Mouse (Mus musculus) forebrain, embryonic 13.5 days (tissue): ENCODE measurements around the gene Rps15. TPM values are rescaled to one million over a fixed set of nuclear protein-coding genes. Genes with fewer than 3 reads are reported as not detected.

ENCODE experiments used
- ATAC-seq: fragments of 200-750 bp; cut with Nextera tagmentation; 2 replicates; pipeline ENCODE4 v1.8.0; 2017
- H3K27ac ChIP-seq: fragments of 300-500 bp; sonication (generic); 2 replicates; pipeline ENCODE4 v1.5.1; 2015; ENCODE audit warnings: inconsistent platforms, mild to moderate bottlenecking, moderate library complexity
- H3K27me3 ChIP-seq: fragments of 300-500 bp; sonication (generic); 2 replicates; pipeline ENCODE4 v1.6.1; 2015; ENCODE audit warnings: mild to moderate bottlenecking, inconsistent platforms
- H3K36me3 ChIP-seq: fragments of 300-500 bp; sonication (generic); 2 replicates; pipeline ENCODE4 v1.6.1; 2015; ENCODE audit warnings: mild to moderate bottlenecking, inconsistent platforms; ENCODE audit not compliant: poor library complexity, severe bottlenecking
- H3K4me1 ChIP-seq: fragments of 300-500 bp; sonication (generic); 2 replicates; pipeline ENCODE4 v1.6.1; 2015; ENCODE audit warnings: inconsistent platforms
- H3K4me2 ChIP-seq: fragments of 300-500 bp; sonication (generic); 2 replicates; pipeline ENCODE4 v1.6.1; 2015; ENCODE audit warnings: inconsistent platforms, mild to moderate bottlenecking, moderate library complexity
- H3K4me3 ChIP-seq: fragments of 300-500 bp; sonication (generic); 2 replicates; pipeline ENCODE4 v1.5.1; 2015; ENCODE audit warnings: mild to moderate bottlenecking, inconsistent platforms
- H3K9ac ChIP-seq: fragments of 300-500 bp; sonication (generic); 2 replicates; pipeline ENCODE4 v1.6.1; 2015; ENCODE audit warnings: mild to moderate bottlenecking, inconsistent platforms
- H3K9me3 ChIP-seq: fragments of 300-500 bp; sonication (generic); replicated peaks from 2 replicates; pipeline ENCODE4 v1.6.1; 2016; ENCODE audit warnings: inconsistent platforms
- WGBS: fragments of 180-500 bp; shearing (Covaris S2); methylation state at CpG from one replicate; pipeline ENCODE4 v1.1.7; 2015; 5-methylcytosine and 5-hydroxymethylcytosine counted together
- polyA plus RNA-seq: library from polyadenylated mRNA; unstranded; fragments of >200 nt; fragmentation: Nextera tagmentation; extraction: Ambion mirVana; gene quantifications from 2 replicates; pipeline ENCODE4 v1.2.1, GENCODE M21; 2015

Rps15 gene
- polyA plus RNA-seq, 1 experiment from 2014 or later: 828 TPM

DNA sequence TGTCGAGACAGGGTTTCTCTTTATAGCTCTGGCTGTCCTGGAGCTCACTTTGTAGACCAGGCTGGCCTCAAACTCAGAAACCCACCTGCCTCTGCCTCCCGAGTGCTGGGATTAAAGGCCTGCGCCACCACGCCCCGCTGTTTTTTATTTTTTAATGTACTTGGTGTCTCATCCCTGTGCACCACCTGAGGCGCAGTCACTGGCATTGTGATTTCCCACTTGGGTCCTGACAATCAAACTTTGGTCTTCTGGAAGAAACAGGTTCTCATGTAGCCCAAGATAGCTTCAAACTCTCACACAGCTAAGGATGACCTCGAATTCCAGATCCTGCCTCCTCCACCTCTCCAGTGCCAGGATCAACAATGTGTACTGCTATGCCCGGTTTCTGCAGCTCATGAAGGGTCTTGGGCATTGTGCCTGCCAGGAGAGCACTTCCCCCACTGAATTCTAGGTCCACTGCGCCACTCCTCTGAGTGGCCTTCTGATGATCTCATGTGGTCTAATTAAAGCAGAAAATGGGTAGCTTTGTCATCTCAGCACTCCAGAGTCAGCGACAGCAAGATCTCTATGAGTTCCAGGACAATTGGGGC is 29.4 kb upstream of the Rps15 start:
- H3K9me3 ChIP-seq: no peaks in the 10 kb centered on the region
- no peak overlapping the region for H3K27ac ChIP-seq
- H3K9ac ChIP-seq: no peak overlapping the region
- no peaks in the 10 kb centered on the region for H3K27me3 ChIP-seq
- ATAC-seq: no peak
- WGBS: 93% methylated on average over 10 of the region's 10 CpGs
- H3K36me3 ChIP-seq: peaks cover 21% of the 10 kb centered on the region
- no peak overlapping the region for H3K4me3 ChIP-seq
- no peak overlapping the region for H3K4me2 ChIP-seq
- H3K4me1 ChIP-seq: peaks cover 56% of the 10 kb centered on the region

DNA sequence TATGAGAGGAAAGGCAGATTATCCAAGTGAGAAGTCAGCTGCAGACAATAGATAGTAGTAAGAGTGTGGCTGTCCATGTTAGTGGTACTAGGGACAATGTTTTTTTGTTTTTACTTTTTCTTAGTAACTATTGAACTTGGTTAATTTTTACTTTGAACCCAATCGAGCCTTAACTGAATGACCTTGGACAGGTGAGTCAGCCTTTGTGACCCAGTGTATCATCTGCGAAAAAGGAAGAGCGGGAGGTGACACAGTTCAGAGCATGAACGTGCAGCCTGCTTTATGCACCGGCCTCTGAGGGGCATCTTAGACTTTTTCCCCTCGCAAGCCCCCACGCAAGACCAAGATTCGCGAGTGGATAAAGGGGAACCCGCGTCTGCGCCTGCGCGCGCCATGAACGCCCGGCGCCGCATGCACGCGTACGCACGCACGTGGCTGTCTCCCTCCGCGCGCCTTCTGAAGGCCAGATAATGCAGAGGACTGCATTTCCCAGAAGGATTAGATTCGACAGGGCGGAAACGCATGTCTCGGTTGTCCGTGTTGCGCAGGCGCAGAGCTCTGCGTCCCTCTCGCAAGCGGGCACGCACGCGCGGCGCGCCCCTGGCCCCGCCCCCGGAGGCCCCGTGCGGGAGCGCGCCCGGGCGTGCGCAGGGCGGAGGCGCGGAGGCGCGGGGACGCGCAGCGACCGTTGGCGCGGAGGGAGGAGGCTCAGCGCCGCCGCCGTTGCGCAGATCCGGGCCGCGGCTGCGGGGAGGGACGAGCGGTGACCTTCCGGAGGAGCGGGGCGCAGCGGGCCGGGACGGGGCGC is 27.7 kb upstream of the Rps15 start:
- 2% methylated on average over 77 of the region's 81 CpGs for WGBS
- H3K36me3 ChIP-seq: peaks cover 12% of the 10 kb centered on the region
- peak overlapping the region; percentile 98 for H3K9ac ChIP-seq
- peak overlapping the region; percentile 93 for H3K4me2 ChIP-seq
- peaks cover 62% of the 10 kb centered on the region for H3K4me1 ChIP-seq
- H3K27ac ChIP-seq: peak overlapping the region; percentile 44
- no peaks in the 10 kb centered on the region for H3K9me3 ChIP-seq
- ATAC-seq: peak; percentile 76
- no peaks in the 10 kb centered on the region for H3K27me3 ChIP-seq
- H3K4me3 ChIP-seq: peak overlapping the region; percentile 91

DNA sequence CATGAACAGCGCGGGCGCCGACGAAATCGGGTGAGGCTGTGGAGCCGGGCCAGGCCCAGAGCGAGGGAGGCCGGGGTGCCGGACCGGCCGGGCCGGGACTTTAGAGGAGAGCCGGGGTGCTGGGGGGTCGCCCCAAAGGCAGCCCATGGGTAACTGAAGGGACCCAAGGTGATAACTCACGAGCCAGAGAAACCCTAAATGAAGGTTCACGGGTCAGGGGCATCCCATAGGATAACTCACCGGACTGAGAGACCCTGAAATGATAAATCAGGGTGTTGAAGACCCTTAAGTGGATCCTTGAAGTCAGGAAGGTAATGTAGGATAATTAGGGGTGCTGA is 27.1 kb upstream of the Rps15 start:
- H3K4me3 ChIP-seq: peak overlapping the region; percentile 91
- H3K9ac ChIP-seq: peak overlapping the region; percentile 98
- H3K4me2 ChIP-seq: peak overlapping the region; percentile 93
- H3K9me3 ChIP-seq: no peaks in the 10 kb centered on the region
- peak overlapping the region; percentile 40 for H3K27ac ChIP-seq
- peaks cover 60% of the 10 kb centered on the region for H3K4me1 ChIP-seq
- ATAC-seq: no peak
- under 1% methylated on average over 17 of the region's 18 CpGs for WGBS
- H3K27me3 ChIP-seq: no peaks in the 10 kb centered on the region
- H3K36me3 ChIP-seq: peaks cover 13% of the 10 kb centered on the region

DNA sequence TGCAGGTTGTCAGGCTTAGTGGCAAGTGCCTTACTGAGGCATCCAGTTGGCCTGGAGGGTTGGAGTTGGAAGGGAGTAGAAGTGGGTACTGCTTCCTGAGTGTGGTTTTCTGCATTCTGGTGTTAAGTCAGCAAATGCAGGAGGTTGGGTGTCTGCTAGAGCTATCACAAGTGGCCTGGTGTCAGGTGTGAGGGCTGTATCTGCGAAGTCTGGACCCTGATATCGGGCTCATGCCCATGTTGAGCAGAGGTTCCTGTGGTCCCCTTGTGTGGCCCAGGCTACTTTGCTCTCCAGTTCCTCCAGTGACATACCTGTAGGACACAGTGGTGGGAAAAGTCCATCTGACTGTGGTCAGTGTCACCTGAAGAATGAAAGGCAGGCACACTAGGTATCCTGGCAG is 22.2 kb upstream of the Rps15 start:
- Histone ChIP-seq H3K4me2 (no peak overlapping the region), H3K9ac (peak overlapping the region; percentile 41), H3K27ac (0 out of 2 replicates have a peak overlapping the region, but pooled peaks have one; percentile 4), H3K9me3 (no peaks in the 10 kb centered on the region), H3K4me1 (peaks cover 65% of the 10 kb centered on the region), H3K4me3 (no peak overlapping the region), H3K36me3 (peaks cover 46% of the 10 kb centered on the region), H3K27me3 (no peaks in the 10 kb centered on the region)
- WGBS: 90% methylated on average over 2 of the region's 2 CpGs
- ATAC-seq: no peak

DNA sequence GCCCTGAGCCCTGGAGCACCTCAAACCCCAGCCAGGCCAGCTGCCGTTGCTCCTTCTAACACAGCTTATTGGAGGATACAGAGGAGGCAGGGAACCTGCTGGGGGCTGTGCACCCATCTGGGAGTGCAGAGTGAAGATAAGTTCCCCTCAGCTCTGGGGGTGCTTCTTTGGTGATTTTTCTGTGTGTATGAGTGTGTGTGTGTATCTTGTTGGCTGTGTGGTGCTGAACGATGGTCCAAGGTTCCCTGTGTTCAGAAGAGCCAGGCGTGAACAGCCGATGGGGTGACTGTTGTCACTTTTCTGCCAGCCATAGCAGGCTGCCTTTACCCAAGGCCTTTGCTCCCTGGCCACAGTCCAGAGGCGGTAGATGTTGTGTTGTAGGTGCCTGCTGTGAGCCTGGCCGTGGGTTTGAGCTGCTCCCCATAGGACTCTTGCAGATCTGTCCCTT is 21.5 kb upstream of the Rps15 start:
- H3K9me3 ChIP-seq: no peaks in the 10 kb centered on the region
- no peak overlapping the region for H3K4me2 ChIP-seq
- 0 out of 2 replicates have a peak overlapping the region, but pooled peaks have one; percentile 4 for H3K27ac ChIP-seq
- H3K36me3 ChIP-seq: peaks cover 51% of the 10 kb centered on the region
- H3K4me1 ChIP-seq: peaks cover 62% of the 10 kb centered on the region
- no peak overlapping the region for H3K4me3 ChIP-seq
- H3K27me3 ChIP-seq: no peaks in the 10 kb centered on the region
- H3K9ac ChIP-seq: peak overlapping the region; percentile 41
- 78% methylated on average over 6 of the region's 6 CpGs for WGBS
- ATAC-seq: no peak

DNA sequence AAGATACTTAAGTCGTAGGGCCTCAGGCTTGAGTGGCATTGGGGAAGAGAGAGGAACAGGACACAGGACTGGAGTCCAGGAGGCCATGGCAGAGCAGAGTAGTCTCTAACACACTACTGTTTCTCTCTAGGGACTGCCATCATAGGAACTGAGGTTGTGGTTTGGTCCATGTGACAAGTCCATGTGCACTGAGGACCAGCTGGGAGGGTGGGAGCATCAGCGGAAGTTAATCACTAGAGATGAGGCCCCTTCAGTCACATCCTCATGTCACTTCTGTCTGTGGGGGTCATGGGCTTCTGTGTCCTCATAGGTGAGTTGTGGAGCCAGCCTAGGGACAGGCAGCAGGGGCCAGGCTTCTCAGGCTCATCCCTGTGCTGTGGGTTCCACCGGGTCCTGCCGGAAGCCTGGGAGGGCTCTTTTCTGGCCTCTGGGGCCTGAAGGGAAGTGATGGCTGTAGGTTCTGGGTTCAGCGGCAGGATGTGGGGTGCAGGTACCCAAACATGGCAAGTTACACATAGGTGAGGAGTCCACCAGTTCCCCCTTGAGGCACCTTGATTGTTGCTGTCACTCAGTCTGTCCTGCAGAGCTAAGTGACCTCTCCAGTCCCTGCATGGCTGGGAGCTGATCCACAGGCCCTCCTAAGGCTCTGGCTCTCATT is 20.9 kb upstream of the Rps15 start:
- H3K9me3 ChIP-seq: no peaks in the 10 kb centered on the region
- H3K9ac ChIP-seq: no peak overlapping the region
- WGBS: 87% methylated on average over 5 of the region's 5 CpGs
- H3K36me3 ChIP-seq: peaks cover 57% of the 10 kb centered on the region
- H3K4me1 ChIP-seq: peaks cover 56% of the 10 kb centered on the region
- ATAC-seq: no peak
- H3K4me3 ChIP-seq: no peak overlapping the region
- H3K4me2 ChIP-seq: no peak overlapping the region
- H3K27ac ChIP-seq: no peak overlapping the region
- no peaks in the 10 kb centered on the region for H3K27me3 ChIP-seq

DNA sequence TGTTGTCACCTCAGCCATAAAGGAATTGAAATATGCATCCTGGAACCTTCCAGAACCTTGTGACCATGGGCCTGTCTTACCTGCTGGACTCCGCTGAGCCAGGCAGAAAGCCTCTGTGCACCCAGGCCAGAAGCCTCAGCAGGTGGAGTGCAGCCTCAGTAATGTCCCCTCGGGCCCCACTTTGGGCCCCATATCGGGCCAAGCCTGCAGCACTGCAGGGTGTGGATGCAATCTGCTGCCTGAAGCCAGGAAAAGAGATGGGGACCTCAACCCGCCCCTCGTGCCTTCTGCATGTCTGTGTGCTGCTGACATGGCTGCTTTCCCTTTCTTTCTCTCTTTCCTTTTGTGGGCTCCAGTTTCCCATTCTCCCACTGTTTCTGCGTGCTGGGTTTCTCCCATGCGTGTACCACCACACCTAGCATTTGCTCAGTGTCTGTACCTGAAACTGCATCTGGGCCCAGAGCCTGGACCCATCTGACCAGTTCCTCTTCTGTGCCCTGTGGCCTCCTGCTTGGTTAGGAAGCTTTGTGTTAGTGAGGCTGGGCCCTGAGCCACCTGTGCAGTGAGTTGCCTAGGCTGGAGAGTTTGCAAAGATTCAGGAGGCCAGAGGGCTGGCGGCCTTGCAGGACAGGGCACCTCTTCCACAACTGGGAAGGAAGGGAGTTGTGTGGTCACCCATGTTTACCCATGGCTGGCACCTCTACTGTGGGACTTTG is 20.2 kb upstream of the Rps15 start:
- 88% methylated on average over 8 of the region's 8 CpGs for WGBS
- ATAC-seq: no peak
- Histone ChIP-seq H3K4me2 (no peak overlapping the region), H3K36me3 (peaks cover 62% of the 10 kb centered on the region), H3K9ac (no peak overlapping the region), H3K27ac (no peak overlapping the region), H3K9me3 (no peaks in the 10 kb centered on the region), H3K4me3 (no peak overlapping the region), H3K4me1 (peaks cover 49% of the 10 kb centered on the region), H3K27me3 (no peaks in the 10 kb centered on the region)

DNA sequence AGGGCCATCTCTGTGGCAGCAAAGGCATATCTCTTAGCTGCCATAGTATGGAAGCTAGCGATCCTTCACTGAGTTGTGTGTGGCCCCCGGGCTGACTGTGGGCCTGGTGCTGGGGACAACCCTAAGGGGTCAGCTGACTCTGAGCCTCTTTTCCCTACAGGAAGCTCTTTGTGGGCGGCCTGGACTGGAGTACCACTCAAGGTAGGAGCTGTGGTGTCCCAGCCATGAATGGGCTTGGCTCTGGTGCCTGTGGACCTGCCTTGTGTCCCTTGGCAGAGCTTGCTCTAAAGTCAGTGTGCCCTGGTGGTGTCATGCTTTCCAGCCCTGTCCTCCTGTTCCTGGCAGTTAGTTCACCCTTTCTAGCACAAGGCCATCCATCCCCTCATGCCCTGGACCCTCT is 18.4 kb upstream of the Rps15 start:
- Histone ChIP-seq H3K4me3 (no peak overlapping the region), H3K27ac (no peak overlapping the region), H3K4me1 (peaks cover 31% of the 10 kb centered on the region), H3K27me3 (no peaks in the 10 kb centered on the region), H3K9ac (no peak overlapping the region), H3K9me3 (no peaks in the 10 kb centered on the region), H3K4me2 (no peak overlapping the region), H3K36me3 (peaks cover 73% of the 10 kb centered on the region)
- ATAC-seq: no peak
- 94% methylated on average over 3 of the region's 3 CpGs for whole genome bisulfite sequencing

DNA sequence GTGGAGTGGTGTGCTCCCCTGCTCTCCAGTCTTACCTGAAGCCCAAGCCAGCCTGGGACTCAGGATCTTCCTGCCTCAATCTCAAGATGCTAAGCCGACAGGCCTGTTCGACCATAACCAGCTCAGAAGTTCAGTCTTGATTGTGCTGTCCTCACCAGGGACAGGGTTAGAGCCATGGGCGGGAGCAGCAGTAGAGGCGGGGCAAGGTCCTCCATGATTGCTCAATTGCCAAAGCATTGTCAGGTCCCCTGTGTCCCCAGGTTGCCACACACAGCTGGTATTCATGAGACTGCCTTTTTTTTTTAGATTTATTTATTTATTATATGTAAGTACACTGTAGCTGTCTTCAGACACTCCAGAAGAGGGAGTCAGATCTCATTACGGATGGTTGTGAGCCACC is 16.0 kb upstream of the Rps15 start:
- no peaks in the 10 kb centered on the region for H3K9me3 ChIP-seq
- no peak for ATAC-seq
- no peak overlapping the region for H3K9ac ChIP-seq
- H3K27me3 ChIP-seq: no peaks in the 10 kb centered on the region
- 96% methylated on average over 5 of the region's 5 CpGs for WGBS
- peaks cover 89% of the 10 kb centered on the region for H3K36me3 ChIP-seq
- no peak overlapping the region for H3K4me3 ChIP-seq
- peaks cover 11% of the 10 kb centered on the region for H3K4me1 ChIP-seq
- H3K27ac ChIP-seq: no peak overlapping the region
- no peak overlapping the region for H3K4me2 ChIP-seq

DNA sequence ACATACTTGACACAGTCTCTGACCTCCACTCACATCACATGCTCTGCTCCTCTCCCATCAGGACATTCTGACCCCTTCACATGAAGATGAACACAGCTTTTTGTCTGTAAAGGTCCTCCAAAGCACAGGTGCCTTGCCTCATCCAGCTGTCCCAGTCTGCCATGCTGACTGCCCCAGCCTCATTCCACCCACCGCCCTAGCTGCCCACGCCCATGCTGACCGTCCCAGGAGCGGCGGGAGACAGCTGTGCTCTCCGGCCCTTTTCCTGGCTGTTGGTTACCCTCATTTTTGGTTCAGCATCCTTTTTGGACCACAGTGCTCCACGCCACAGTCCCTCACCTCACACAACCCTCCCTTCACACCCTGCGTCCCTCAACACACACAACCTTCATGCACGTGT is 13.9 kb upstream of the Rps15 start:
- 93% methylated on average over 9 of the region's 9 CpGs for WGBS
- Histone ChIP-seq H3K36me3 (peaks cover 95% of the 10 kb centered on the region), H3K4me1 (no peaks in the 10 kb centered on the region), H3K27ac (no peak overlapping the region), H3K4me2 (no peak overlapping the region), H3K27me3 (no peaks in the 10 kb centered on the region), H3K4me3 (no peak overlapping the region), H3K9ac (no peak overlapping the region), H3K9me3 (no peaks in the 10 kb centered on the region)
- ATAC-seq: no peak

DNA sequence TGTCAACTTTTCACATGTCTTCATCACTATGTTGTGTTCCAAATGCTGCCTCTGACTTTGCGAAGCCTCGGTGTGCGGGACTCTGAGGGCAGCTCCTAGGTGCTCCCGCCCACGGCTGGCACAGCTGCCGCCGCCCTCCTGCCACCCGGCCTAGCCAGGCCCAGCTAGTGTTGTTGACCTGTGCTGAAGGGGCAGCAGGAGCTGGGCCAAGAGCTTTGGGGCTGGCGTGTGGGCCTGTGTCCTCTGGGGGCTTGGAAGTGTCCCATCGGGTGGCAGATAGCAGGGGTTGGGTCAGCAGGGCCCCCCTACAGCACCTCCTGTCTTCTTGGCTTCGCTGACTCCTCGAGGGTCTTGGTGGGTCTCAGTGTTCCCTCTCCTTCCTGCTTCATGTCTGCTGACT is 13.0 kb upstream of the Rps15 start:
- H3K36me3 ChIP-seq: peaks cover 95% of the 10 kb centered on the region
- no peak overlapping the region for H3K4me2 ChIP-seq
- no peak for ATAC-seq
- H3K27me3 ChIP-seq: no peaks in the 10 kb centered on the region
- no peak overlapping the region for H3K9ac ChIP-seq
- H3K27ac ChIP-seq: no peak overlapping the region
- no peaks in the 10 kb centered on the region for H3K9me3 ChIP-seq
- 94% methylated on average over 12 of the region's 12 CpGs for WGBS
- H3K4me1 ChIP-seq: no peaks in the 10 kb centered on the region
- no peak overlapping the region for H3K4me3 ChIP-seq

DNA sequence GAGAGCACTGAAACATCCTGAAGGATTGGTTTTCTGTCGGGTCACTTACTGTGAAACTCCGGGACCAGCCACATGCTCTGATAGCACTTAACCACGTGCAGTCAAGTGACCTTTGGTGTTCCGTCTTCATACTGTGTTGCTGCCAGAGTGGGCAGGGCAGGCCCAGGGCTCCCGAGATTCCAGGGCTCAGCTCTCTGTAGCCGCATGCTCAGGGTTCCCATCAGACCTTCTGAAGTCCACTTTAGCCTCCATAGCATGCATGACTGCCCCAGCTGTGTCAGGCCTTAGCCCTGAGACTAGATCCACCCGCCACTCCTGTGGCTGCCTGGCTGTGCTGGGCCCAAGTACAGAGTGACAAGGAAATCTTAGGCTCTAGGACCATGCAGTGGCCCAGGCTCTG is 10.9 kb upstream of the Rps15 start:
- peaks cover 96% of the 10 kb centered on the region for H3K36me3 ChIP-seq

More for the DNA sequence above, 10.9 kb upstream of the Rps15 start:
- no peak overlapping the region for H3K4me3 ChIP-seq
- no peaks in the 10 kb centered on the region for H3K9me3 ChIP-seq
- no peak for ATAC-seq
- H3K4me2 ChIP-seq: no peak overlapping the region
- no peak overlapping the region for H3K9ac ChIP-seq
- 89% methylated on average over 7 of the region's 7 CpGs for WGBS
- H3K27me3 ChIP-seq: no peaks in the 10 kb centered on the region
- no peak overlapping the region for H3K27ac ChIP-seq
- no peaks in the 10 kb centered on the region for H3K4me1 ChIP-seq
